Mouse (Mus musculus): ENCODE measurements at regions not wholly inside any gene's neighbourhood (a gene's known extent, or its start where the extent isn't known, plus 50 kb on each side); places are given as distances from the start of the nearest gene placed in this dataset.

DNA sequence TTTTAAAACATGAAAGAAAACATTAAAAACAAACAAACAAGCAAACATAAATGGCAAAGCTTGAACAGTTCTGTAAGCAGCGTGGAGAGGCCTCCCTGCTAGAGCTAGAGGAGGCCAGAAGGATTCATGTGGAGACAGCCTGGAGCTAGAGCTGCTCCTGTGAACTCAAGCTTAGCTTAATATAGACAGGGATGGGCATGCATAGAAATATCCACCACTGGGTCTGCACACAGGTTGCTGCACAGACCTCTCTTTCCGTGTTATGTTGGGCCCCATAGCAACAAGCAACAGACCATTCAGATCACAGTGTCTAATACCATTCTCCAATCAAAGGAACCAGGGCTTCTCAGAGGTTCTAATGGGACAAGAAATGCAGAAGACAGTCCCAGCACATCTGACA is 122.9 kb upstream of the Magi3 start:
- H3K27ac ChIP-seq (replicated peaks; ENCODE audit: low read depth, low read length) = no peak overlapping the region; the same call in 1 of the 2 replicates
- H3K9ac ChIP-seq (ENCODE audit: low read depth, low read length) = no peak overlapping the region
- H3K36me3 ChIP-seq (ENCODE audit: control insufficient read depth, insufficient read depth, low read length) = no peaks in the 10 kb centered on the region
- no peaks in the 10 kb centered on the region for H3K27me3 ChIP-seq (replicated peaks; ENCODE audit: control insufficient read depth, insufficient read depth, low read length)
- no peaks in the 10 kb centered on the region for H3K9me3 ChIP-seq (ENCODE audit: control insufficient read depth, low read length)
- ATAC-seq (ENCODE audit: low read depth) (no peak), DNase-seq (ENCODE audit: low spot score) (no peak)
- no peaks in the 10 kb centered on the region for H3K4me1 ChIP-seq (ENCODE audit: control insufficient read depth, insufficient read depth, low read length)
- H3K4me3 ChIP-seq (ENCODE audit: low read depth, low read length) = no peak overlapping the region
- WGBS = 73% methylated on average over 2 of the region's 2 CpGs
- no peak overlapping the region for H3K4me2 ChIP-seq (ENCODE audit: low read depth, low read length)

DNA sequence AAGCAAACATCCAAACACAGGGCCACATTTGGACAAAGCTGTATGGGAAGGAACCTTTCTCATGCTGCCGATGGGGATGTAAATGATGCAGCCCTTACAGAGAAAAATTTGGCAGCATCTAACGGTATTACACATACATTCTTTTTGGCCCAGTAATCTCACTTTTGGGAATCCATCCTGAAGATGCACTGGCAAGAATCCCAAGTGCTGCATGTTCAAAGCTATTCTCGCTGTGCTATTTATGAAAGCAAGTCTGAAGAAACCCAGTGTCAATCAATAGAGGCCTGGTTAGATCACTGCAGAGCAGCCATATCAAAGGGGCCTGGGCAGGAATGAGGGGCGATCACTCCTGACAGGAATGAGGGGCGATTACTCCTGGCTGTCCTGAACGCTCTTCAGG is 122.0 kb upstream of the Magi3 start:
- Histone ChIP-seq H3K9me3 (ENCODE audit: control insufficient read depth, low read length) (no peaks in the 10 kb centered on the region), H3K36me3 (ENCODE audit: control insufficient read depth, insufficient read depth, low read length) (no peaks in the 10 kb centered on the region), H3K9ac (ENCODE audit: low read depth, low read length) (no peak overlapping the region), H3K4me1 (ENCODE audit: control insufficient read depth, insufficient read depth, low read length) (0 out of 2 replicates have a peak, but pooled peaks cover 2% of the 10 kb centered on the region), H3K4me2 (ENCODE audit: low read depth, low read length) (no peak overlapping the region), H3K27ac (replicated peaks; ENCODE audit: low read depth, low read length) (peak overlapping the region; percentile 39; the same call in 1 of the 2 replicates), H3K4me3 (ENCODE audit: low read depth, low read length) (no peak overlapping the region), H3K27me3 (replicated peaks; ENCODE audit: control insufficient read depth, insufficient read depth, low read length) (no peaks in the 10 kb centered on the region)
- WGBS = 59% methylated on average over 6 of the region's 6 CpGs
- DNase-seq (ENCODE audit: low spot score) (peak; percentile 92), ATAC-seq (ENCODE audit: low read depth) (no peak)

DNA sequence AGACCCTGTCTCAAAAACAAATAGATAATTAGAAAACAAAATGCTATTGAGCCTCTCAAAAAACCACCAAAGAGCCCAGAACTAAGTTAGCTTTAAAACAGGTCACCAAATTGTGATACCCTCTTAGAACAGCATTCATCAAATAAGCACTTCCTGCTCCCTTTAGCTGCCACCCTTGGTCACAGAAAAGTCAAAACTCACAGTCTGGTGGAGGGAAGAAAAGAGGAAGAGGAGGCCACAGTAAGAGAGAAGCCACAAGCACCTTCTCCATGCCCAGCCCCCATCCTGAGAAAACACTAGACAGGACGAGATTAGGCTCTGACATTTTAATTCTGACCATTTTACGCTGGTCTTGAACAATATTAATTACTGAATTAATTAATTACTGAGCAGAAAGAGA is 120.2 kb upstream of the Magi3 start:
- 77% methylated on average over 2 of the region's 2 CpGs for WGBS
- Histone ChIP-seq H3K4me3 (ENCODE audit: low read depth, low read length) (no peak overlapping the region), H3K9ac (ENCODE audit: low read depth, low read length) (no peak overlapping the region), H3K9me3 (ENCODE audit: control insufficient read depth, low read length) (no peaks in the 10 kb centered on the region), H3K27me3 (replicated peaks; ENCODE audit: control insufficient read depth, insufficient read depth, low read length) (no peaks in the 10 kb centered on the region), H3K27ac (replicated peaks; ENCODE audit: low read depth, low read length) (no peak overlapping the region), H3K4me1 (ENCODE audit: control insufficient read depth, insufficient read depth, low read length) (peaks cover 4% of the 10 kb centered on the region; the same call in 1 of the 2 replicates), H3K4me2 (ENCODE audit: low read depth, low read length) (no peak overlapping the region), H3K36me3 (ENCODE audit: control insufficient read depth, insufficient read depth, low read length) (no peaks in the 10 kb centered on the region)
- DNase-seq (ENCODE audit: low spot score) = no peak
- no peak for ATAC-seq (ENCODE audit: low read depth)

DNA sequence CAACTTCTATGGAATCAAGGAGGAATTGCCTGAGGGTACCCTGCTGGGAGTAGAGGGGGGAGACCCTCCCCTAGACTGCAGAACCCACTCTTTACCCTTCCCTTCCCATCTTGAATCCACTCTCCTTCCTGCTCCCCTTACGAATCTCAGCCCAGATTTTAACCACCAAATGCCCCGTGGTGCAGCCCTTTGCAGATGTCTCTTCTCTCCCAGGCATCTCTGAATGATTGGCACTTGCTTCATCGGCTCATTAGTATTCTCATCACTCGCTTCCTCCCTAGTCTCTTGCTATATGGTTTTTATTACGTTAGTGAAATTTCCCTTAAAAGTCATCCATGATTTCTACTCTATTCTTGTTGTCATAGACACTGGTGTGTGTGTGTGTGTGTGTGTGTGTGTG is 116.7 kb upstream of the Magi3 start:
- Histone ChIP-seq H3K4me3 (ENCODE audit: low read depth, low read length) (no peak overlapping the region), H3K9ac (ENCODE audit: low read depth, low read length) (no peak overlapping the region), H3K27me3 (replicated peaks; ENCODE audit: control insufficient read depth, insufficient read depth, low read length) (no peaks in the 10 kb centered on the region), H3K4me2 (ENCODE audit: low read depth, low read length) (no peak overlapping the region), H3K27ac (replicated peaks; ENCODE audit: low read depth, low read length) (no peak overlapping the region; the same call in 1 of the 2 replicates), H3K9me3 (ENCODE audit: control insufficient read depth, low read length) (no peaks in the 10 kb centered on the region), H3K36me3 (ENCODE audit: control insufficient read depth, insufficient read depth, low read length) (no peaks in the 10 kb centered on the region), H3K4me1 (ENCODE audit: control insufficient read depth, insufficient read depth, low read length) (peaks cover 4% of the 10 kb centered on the region; the same call in 1 of the 2 replicates)
- DNase-seq (ENCODE audit: low spot score) = no peak
- no peak for ATAC-seq (ENCODE audit: low read depth)
- 43% methylated on average over 5 of the region's 5 CpGs for WGBS

DNA sequence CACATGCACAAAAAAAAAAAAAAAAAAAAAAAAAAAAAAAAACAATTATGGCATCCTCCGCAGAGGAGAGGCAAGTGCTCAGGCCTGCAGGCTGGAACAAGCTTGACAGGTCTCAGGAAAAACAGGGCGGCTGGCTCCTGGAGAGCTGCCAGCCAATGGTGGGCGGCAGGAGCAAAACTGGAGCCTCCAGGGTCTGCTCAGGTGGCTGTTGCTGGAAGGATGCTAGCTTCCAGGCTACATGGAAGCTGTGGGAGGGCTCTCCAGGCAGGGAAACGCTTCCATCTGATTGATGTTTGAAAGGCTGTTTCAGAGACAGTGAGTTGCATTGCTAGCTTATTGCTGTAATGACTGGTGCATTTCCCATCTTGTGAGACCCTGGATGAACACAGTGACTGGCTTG is 116.1 kb upstream of the Magi3 start:
- WGBS = 16% methylated on average over 3 of the region's 4 CpGs
- peak; percentile 83 for ATAC-seq (ENCODE audit: low read depth)
- DNase-seq (ENCODE audit: low spot score) = peak; percentile 86

DNA sequence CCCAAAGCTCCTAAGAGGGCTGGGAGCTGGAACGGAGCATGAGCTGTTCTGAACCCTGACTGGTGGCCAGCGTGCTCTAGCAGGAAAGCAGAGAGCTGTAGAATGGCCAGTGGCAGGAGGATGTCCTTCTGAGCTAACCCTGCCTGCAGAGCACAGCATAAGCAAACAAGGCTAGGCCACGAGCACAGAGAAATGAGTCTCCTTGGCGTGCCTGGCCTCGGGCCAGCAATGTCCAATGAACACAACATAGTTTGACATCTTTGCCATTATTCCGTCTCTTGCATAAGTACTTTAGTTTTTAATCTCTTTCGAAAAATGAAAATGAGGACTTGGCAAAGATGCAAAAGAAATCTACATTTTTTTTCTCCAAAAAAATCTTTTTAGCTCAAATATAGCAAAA is 114.6 kb upstream of the Magi3 start:
- DNase-seq (ENCODE audit: low spot score) (no peak), ATAC-seq (ENCODE audit: low read depth) (no peak)
- Histone ChIP-seq H3K27ac (replicated peaks; ENCODE audit: low read depth, low read length) (no peak overlapping the region), H3K4me2 (ENCODE audit: low read depth, low read length) (no peak overlapping the region), H3K4me3 (ENCODE audit: low read depth, low read length) (no peak overlapping the region), H3K27me3 (replicated peaks; ENCODE audit: control insufficient read depth, insufficient read depth, low read length) (no peaks in the 10 kb centered on the region), H3K9me3 (ENCODE audit: control insufficient read depth, low read length) (no peaks in the 10 kb centered on the region), H3K36me3 (ENCODE audit: control insufficient read depth, insufficient read depth, low read length) (no peaks in the 10 kb centered on the region), H3K4me1 (ENCODE audit: control insufficient read depth, insufficient read depth, low read length) (peaks cover 4% of the 10 kb centered on the region; the same call in 1 of the 2 replicates), H3K9ac (ENCODE audit: low read depth, low read length) (no peak overlapping the region)
- 75% methylated on average over 7 of the region's 7 CpGs for WGBS

More for the DNA sequence above, 116.1 kb upstream of the Magi3 start:
- Histone ChIP-seq H3K4me2 (ENCODE audit: low read depth, low read length) (no peak overlapping the region), H3K4me1 (ENCODE audit: control insufficient read depth, insufficient read depth, low read length) (peaks cover 4% of the 10 kb centered on the region; the same call in 1 of the 2 replicates), H3K27me3 (replicated peaks; ENCODE audit: control insufficient read depth, insufficient read depth, low read length) (no peaks in the 10 kb centered on the region), H3K4me3 (ENCODE audit: low read depth, low read length) (no peak overlapping the region), H3K27ac (replicated peaks; ENCODE audit: low read depth, low read length) (no peak overlapping the region; the same call in 1 of the 2 replicates), H3K36me3 (ENCODE audit: control insufficient read depth, insufficient read depth, low read length) (no peaks in the 10 kb centered on the region), H3K9ac (ENCODE audit: low read depth, low read length) (no peak overlapping the region), H3K9me3 (ENCODE audit: control insufficient read depth, low read length) (no peaks in the 10 kb centered on the region)

DNA sequence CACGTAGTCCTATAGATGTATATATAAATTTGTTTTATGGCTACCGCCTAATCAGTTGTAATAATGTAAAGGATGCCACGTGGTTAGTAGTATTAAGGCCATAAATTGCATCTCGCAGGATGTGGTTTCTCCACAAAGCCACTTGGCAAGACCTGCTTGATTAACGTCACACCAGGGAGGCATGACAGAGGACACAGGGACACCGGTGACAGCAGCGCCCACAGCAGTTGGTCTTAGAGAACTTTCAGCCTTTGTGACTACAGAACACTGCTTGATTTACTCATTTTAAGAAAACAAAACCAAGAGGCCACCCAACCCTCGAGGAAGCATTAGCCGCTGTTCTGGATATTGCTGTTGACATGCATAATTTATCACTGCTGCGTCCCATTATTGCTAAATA is 113.2 kb upstream of the Magi3 start:
- H3K9me3 ChIP-seq (ENCODE audit: control insufficient read depth, low read length) = no peaks in the 10 kb centered on the region
- WGBS = 80% methylated on average over 10 of the region's 10 CpGs
- no peak overlapping the region for H3K9ac ChIP-seq (ENCODE audit: low read depth, low read length)
- no peaks in the 10 kb centered on the region for H3K36me3 ChIP-seq (ENCODE audit: control insufficient read depth, insufficient read depth, low read length)
- H3K27me3 ChIP-seq (replicated peaks; ENCODE audit: control insufficient read depth, insufficient read depth, low read length) = no peaks in the 10 kb centered on the region
- no peak for ATAC-seq (ENCODE audit: low read depth)
- no peak for DNase-seq (ENCODE audit: low spot score)
- H3K4me2 ChIP-seq (ENCODE audit: low read depth, low read length) = no peak overlapping the region
- H3K27ac ChIP-seq (replicated peaks; ENCODE audit: low read depth, low read length) = no peak overlapping the region
- peaks cover 4% of the 10 kb centered on the region; the same call in 1 of the 2 replicates for H3K4me1 ChIP-seq (ENCODE audit: control insufficient read depth, insufficient read depth, low read length)
- H3K4me3 ChIP-seq (ENCODE audit: low read depth, low read length) = no peak overlapping the region

DNA sequence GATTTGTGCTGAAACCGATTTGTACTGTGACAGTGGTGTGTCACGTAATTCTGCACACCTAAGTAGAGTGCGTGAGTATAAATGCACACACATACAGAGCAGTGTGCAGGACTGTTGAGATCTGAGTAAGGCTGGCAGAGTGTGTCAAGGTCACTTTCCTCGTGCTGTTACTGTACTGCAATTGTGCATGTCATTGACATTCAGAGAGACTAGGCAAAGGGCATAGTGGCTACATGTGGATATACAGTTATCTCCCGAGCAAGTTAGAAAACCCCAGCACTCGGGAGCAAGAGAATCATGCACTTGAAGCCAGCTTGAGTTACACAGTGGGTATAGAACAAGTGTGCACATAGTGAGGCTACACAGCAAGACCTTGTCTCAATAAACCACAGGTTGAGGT is 110.5 kb upstream of the Magi3 start:
- H3K4me3 ChIP-seq (ENCODE audit: low read depth, low read length) = no peak overlapping the region
- no peaks in the 10 kb centered on the region for H3K27me3 ChIP-seq (replicated peaks; ENCODE audit: control insufficient read depth, insufficient read depth, low read length)
- no peak overlapping the region for H3K27ac ChIP-seq (replicated peaks; ENCODE audit: low read depth, low read length)
- 83% methylated on average over 6 of the region's 6 CpGs for WGBS
- ATAC-seq (ENCODE audit: low read depth) (no peak), DNase-seq (ENCODE audit: low spot score) (no peak)
- H3K9me3 ChIP-seq (ENCODE audit: control insufficient read depth, low read length) = no peaks in the 10 kb centered on the region
- H3K4me1 ChIP-seq (ENCODE audit: control insufficient read depth, insufficient read depth, low read length) = no peaks in the 10 kb centered on the region
- H3K4me2 ChIP-seq (ENCODE audit: low read depth, low read length) = no peak overlapping the region
- no peak overlapping the region for H3K9ac ChIP-seq (ENCODE audit: low read depth, low read length)
- no peaks in the 10 kb centered on the region for H3K36me3 ChIP-seq (ENCODE audit: control insufficient read depth, insufficient read depth, low read length)

DNA sequence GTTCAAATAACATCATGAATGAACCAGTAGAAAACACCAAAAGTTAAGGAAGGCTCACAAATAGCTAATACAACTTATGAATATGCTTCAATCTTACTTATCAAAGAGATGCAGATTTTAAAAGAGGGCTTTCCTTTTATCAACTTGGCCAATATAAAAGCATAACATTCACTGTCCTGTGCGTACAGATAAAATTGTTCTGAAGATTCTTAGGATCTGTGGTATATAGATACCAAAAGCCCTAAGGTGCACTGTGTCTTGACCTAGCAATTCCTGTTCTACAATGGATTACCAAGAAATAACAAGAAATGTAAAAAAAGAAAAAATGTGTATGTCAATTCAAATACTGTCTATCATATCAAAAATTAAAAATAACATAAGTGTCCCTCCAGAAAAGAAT is 107.7 kb upstream of the Magi3 start:
- no peak overlapping the region for H3K4me2 ChIP-seq (ENCODE audit: low read depth, low read length)
- no peaks in the 10 kb centered on the region for H3K4me1 ChIP-seq (ENCODE audit: control insufficient read depth, insufficient read depth, low read length)
- no peaks in the 10 kb centered on the region for H3K27me3 ChIP-seq (replicated peaks; ENCODE audit: control insufficient read depth, insufficient read depth, low read length)
- no peak overlapping the region for H3K4me3 ChIP-seq (ENCODE audit: low read depth, low read length)
- ATAC-seq (ENCODE audit: low read depth) (no peak), DNase-seq (ENCODE audit: low spot score) (no peak)
- no peak overlapping the region for H3K27ac ChIP-seq (replicated peaks; ENCODE audit: low read depth, low read length)
- H3K36me3 ChIP-seq (ENCODE audit: control insufficient read depth, insufficient read depth, low read length) = no peaks in the 10 kb centered on the region
- H3K9ac ChIP-seq (ENCODE audit: low read depth, low read length) = no peak overlapping the region
- no peaks in the 10 kb centered on the region for H3K9me3 ChIP-seq (ENCODE audit: control insufficient read depth, low read length)
- WGBS = 92% methylated on average over 1 of the region's 1 CpGs

Measured in embryonic facial prominence, embryonic 14.5 days (tissue).